Mouse (Mus musculus) telencephalon, adult 2 months (tissue): ENCODE data around the gene Syt1.

Experiments
- DNase-seq: peaks from one replicate; pipeline ENCODE4 v3.0.0-alpha.2; 2011; ENCODE audit warnings: low read depth, low spot score

The Syt1 gene

DNA sequence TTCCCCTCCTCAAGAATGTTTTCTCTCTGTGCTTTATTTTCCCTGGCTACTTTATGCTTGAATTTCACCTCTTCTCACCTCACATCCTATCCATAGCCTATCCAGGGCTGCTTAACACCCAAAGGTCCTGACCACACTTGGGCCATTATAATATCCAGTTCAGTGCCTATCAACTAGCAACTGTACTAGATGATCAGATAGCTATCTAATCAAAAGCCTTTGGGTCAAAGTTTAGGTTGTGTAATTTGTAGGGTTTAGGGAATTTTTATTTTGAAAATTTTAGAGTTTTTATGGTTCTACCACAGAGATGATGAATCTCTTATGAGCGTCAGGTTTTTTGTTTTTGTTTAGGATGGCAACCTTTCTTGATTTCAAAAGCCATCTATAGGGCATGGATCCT, 125.0 kb downstream of the Syt1 start:
- no peak for DNase-seq

DNA sequence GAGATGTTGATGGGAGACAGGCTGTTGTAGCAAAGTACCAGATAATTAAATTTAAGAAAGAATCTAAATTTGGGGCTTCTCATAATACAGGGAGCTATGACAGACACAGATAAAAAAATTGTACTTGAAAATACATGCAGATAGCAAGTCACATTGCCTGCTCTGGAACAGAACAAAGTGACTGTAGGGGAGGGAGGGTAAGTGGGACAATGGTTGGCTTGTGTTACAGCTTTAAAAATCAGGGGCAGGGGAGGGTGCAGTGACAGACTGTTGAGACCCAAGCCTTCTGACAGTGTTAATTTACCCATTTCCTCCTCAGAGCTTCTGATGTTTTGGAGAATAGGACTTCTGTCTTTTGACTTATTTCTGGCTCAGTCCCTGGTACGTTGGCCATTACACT, 126.3 kb downstream of the Syt1 start:
- DNase-seq, result no peak

DNA sequence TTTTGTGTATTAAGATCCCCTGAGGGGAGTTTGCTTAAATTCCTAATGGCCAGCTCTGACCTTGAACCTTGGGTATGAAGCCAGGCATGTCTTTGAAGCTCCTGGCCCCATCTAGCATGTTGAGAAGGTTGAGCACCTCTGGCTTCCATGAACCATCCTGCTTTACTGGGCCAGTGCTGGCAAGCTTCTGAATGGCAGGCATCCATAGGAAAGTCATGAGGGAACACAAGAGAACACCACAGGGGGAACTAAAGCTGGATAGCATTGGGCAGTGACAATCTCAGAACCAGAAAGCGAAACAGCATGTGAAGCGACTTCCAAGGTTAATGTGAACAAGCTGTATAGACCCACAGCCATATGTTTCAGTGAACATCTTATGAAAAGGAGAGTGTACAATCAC, 130.4 kb downstream of the Syt1 start:
- DNase-seq, result no peak

DNA sequence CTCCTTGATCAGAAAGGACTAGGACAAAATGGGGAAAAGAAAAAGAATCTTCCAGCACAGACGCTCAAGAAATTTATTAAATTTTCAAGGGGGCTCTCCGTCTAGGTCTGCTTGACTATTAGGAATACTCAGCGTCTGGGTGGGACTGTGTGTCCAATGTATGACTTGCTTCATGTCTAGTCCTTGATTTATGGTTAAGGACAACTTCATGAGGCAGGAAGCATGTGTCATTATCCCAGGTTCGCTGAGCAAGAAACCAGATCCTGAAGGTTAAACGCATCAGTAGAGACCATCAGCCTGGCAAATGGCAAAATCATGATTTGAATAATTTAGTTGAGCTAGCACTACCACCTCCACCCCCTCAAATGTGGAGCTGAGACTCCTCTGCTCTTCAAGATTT, 135.1 kb downstream of the Syt1 start:
- no peak for DNase-seq

DNA sequence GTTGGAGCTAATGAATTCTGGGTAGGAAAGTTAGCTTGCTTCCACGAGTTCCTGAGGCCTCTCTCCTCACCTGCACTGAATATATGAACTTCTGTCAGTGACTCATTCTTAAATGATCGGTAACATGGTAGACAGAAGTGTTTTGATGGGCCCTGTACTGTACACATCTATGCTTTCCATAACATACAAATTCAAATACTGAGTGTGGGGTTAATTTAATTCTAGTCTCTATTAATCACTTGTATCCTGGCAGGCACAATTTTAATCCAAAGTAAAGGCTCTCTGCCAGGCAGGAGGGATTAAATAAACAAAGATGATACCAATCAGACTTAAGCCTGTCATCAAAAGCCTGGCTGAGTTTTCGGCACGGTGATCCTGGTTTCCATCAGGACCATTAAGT, 136.1 kb downstream of the Syt1 start:
- no peak for DNase-seq

DNA sequence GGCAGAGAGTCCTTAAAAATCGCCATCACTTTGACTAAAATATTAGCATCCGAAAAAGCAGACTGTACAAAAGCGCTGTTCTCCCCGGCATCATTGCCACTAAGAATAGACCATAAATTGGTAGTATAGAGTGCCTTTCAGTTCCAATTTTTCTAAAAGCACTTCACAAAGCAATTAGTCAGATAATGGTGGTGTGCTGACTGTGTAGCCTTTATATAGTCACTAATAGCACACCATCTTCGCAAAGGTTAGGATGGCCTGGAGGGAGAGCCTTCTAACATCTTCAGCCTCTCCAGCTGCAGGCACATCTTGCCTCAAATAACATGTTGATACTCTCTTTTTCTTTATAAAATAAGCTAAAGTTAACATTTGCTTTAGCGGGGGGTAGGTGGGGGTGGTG, 138.4 kb downstream of the Syt1 start:
- DNase-seq, result no peak

DNA sequence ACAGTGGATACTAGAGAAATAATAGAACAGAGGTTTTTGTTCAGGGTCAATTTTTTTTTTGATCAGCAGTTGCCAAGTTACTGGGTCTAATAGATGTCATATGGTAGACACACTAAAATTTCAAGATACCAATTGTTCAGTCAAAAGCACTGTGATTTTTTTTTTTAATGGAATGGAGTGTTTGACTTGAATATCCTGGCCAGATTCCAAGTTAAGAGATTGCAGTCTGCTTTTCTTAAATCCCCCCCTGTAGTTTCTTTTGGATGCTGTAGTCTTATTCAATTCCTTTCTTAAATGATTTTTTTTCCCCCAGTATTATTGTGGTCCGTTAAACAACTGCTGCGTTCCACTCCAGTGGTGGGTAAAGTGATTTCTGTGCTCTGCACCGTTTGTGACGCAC, 140.2 kb downstream of the Syt1 start:
- DNase-seq, result no peak

DNA sequence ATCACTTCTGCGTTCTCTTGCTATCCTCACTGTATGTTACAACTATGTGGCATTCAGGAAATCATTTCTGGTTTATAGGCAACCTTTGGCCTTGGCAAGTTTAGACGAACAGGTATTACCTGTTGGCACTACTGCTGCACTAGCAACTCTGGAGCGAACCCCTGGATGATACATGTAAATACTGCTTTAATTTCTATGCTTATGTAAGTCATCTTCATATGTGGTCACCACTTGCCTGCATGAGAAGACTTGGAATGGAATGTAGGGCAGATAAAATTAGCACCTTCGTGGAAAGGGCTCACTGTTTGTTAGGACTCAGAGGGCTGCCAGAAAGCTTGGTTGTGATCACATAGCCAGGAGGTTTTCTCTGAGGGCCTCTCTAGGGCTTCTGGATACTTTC, 142.6 kb downstream of the Syt1 start:
- DNase-seq, result no peak

DNA sequence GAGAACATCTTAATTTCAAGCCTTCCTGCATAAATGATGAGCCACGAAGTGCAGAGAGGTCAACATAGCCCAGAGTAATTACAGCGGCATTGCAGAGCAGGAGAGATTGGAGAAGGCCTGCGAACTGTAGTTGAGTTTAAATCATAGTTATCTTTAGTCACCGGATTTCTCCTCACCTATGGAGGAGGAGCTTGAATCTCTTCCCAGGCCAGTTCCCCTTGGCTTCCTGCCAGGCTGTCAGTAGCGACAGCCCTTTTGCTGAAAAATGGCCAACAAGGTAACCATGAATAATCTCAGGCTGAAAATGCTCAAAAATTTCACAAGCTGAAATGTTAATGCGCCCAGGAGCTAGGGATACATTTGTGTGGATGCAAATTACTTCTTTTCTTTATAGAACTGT, 143.6 kb downstream of the Syt1 start:
- DNase-seq, result no peak

DNA sequence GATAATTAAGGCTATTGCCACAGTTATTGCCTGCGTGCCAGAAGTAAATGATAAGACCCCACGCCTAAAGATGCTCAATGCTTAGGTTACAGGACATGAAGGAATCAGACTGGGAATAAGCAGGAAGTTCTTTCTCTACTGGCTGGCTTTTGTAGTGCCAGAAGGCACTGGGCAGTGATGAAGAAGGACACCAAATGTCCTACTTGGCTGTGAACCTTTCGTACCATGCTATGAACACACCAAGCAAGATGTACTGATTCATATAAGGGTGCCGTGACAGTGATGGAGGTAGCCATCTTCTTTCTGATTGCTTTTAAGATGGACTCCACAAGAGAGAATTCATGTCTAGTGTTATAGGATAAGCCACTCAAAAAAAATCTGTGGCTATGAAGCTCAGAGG, 145.2 kb downstream of the Syt1 start:
- no peak for DNase-seq

DNA sequence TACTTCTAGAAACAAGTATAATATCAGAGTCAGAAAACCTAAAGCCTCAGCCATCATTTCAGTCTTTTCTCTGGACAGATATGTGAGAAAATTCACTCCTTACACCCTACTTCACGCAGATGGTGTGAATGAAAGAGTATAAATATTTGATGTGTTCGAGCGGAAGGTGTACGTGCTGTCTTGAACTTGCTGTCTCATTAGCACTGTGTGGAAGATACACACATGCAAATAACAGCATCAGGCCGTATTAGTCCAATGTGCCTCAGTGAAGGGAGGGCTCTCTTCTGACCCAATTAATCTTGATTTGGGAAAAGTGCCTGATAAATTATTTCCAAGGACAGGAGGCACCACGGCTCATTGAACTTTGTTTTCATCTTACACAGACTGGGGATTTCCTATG, 154.8 kb downstream of the Syt1 start:
- DNase-seq, result no peak

DNA sequence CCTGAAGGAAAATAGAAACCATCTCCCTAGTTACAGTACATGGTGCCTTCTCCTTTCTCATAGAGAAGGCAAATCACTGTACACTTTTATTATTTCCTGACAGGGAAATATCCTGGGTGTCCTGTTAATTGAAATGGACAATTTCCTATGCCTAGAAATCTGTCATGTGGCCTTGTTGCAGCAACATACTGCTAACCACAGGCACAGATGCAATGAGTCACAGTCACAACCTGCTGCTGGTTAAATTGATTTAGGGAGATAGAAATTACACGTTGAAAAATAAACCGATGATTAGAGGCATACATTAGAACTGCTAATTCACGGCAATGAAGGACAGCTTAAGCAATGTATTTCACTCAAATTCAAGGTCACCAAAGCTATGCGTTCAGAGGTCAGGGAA, 158.0 kb downstream of the Syt1 start:
- DNase-seq, result no peak

DNA sequence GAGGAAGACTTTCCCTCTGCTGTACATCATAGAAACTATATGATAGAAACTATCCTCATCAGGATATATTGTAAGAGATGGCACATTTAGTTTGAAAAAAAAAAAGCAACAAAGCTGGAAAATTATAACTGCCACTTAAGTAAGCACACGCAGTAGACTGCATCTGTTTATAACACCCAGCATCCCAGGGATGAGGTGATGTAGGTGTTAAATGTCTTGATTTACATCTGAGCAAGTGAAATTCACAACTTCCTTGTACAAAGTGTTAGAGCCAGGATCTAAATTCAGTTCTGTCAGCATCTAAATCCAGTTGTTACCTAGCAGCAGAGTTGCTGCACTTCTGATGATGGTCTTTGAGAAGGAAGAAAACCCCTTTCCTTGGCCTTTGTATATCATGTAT, 173.3 kb downstream of the Syt1 start:
- DNase-seq, result peak; percentile 71

DNA sequence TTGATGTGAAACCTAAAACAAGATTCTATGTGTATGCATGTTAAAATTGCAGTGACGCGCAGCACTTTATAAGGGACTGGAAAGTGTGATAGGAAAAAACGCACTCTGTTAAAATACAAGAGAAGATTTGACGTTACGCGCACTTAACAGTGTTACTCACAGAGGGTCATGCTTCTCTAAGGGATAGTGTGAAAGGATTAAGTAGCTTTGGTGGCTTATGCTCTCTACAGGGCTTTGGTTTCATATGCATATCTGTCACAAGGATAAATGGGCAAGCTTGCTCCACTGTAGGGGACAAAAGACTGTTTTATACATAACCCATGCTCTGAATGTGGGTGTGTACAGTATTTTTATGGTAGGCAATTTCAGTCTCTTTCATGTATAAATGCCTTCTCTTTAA, 178.5 kb downstream of the Syt1 start:
- DNase-seq, result no peak

DNA sequence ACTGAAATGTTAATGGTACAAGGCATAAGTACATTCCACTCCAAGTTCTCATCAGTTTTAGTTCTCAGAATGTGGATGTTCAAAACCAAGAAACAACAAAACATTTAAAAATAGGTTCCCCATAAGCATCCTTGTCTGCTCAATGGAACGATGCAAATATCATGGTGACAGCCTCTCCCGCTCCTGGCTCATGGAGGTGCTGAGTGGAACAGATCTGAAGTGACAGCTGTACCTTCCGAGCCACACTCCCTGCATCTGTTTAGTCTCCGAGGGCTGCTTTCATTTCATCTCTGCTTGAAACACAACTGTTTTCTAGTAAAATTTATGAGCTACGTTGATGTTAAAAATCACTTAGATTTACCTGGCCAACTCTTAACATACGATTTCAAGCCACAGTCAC, 179.0 kb downstream of the Syt1 start:
- no peak for DNase-seq

DNA sequence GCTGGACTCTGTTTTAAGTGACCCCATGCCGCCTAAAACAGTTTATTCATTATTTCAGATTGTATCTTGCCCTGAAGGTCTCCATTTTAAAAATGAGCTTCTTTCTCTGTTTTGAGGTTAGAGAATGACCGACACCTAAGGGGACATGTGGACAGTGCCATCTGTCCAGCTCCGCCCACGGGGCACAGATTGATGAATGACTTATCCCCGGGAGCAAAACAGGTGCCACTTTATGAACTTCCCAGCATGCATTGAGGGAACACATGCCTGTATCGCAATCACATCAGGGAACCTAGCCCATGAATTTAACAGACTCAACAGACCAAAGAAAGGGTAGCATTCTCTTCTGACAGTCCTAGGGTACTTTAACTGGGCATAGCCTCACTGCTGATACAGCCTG, 188.5 kb downstream of the Syt1 start:
- DNase-seq, result no peak

DNA sequence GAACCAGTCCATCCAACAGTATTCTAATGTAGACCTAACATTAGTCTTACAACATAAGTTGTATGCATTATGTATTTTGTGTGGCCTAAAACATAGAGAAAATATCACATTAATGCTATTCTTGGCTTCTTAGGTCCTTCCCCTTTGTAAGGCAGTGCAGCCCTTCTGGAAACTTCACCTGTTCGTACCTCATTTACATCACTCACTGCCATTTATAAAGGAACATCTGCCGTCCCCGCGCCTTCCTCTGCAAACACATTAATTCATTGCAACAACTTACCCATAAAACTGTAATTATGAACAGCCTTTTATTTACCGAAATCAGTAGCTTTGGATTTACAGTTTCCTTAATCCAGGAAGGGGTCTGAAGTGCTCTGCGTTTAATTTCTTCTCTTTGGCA, 195.4 kb downstream of the Syt1 start:
- DNase-seq, result no peak

DNA sequence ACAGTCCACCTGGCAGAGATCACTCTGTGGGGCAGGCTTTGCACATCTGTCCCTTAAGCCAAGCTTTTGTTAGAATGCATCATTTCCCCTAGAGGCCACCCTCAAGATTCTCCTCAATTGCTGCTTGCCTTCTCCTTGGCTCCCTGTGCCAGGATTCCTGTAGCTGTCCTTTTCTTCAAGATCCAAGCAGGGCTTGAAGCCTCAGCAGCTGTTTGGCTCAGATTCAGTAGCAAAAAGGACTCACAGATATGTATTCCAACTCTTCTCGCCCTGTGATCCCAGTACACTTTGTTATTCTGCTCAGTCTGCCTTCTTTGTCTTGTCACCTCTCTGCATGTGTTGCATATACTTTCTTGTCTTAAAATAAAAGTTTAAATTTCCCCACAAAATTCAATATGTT, 206.4 kb downstream of the Syt1 start:
- no peak for DNase-seq

DNA sequence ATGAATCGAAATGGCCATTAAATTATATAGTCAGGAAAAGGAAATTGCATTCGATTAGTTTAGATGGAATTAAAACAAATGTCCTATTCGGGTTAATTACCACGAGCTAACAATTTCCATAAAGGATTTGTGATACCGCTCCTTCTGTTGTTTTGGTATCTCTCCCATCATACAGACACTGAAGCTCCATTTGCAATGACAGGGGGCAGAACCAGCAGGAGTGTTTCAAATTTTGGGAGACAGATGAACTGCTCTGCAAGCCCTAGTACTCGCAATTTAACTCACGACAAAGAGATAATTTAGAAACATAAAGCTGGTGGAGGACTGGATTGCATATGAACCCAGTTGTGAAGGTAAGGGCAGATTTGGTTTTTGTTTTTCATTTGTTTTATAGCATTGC, 210.0 kb downstream of the Syt1 start:
- no peak for DNase-seq

DNA sequence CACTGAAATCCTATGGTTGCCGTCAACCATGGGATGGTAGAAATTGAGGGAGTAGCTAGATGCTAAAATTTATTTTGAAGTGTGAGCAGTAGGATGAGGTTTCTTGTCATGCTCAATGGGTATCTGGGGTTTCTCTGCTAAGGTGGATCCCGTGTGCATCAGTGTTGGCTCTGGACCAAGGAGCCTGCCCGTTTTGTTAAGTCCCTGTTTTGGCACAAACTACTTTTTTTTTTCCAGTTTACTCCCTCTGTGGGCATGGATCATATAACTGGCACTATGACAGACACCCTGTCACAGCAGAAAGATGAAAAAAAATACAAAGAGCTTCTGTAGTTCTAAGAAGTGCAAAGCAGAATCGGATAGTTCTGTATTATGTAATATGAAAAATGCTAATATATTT, 212.0 kb downstream of the Syt1 start:
- DNase-seq, result no peak

DNA sequence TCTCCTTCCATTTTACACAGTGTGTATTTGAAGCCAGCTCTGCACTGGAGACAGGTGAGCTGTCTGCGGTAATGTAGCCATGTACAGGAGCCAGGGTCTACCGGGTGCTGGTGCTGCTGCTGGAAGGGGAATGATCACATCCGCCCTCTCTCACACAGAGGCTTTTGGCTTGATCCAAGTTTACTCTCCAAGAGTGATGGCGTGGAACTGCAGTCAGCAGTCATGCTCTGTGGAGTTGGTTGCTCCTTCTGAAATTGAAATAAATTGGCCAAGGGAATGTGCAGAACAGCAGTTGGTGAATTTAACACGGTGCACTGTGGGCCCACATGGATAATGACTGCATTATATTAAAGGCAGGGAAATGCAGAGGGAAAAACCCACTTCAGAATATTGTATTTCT, 228.0 kb downstream of the Syt1 start:
- DNase-seq, result no peak

DNA sequence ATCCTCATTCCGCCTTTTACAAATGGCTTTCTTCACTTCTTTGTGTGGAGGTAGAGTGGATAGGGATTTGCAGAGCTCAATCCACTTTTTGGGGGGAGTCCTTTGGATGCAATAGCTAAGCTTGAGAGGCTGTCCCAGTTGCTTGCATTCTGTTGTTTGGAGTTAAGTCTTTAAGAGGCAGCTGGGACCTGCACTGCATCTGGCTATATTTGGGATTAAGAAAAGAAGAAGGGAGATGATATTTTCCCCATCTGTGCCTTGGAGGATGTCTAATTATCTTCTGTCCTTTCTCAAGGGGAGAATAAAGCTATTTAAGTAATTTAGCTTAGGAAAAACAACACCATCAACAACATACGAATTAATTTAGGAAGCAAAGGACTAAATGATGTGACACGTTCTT, 230.2 kb downstream of the Syt1 start:
- DNase-seq, result peak; percentile 55

DNA sequence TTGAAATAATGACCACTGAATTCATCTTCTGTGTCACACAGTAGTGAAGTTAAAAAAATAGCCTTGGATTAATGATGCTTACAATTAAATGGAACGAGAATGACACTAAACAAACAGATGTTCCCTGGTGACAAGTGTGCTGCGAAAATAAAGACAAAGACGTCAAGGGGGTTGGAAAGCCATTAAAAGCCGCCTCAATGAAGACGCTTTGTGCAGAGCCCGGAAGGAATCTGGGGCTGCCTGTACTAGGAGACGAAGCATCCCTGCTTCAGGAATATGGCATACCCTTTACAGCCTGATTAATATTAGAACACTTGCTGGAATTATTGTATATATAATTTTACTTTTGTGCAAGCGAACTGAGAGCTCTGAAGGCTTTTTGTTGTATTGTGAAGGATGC, 234.0 kb downstream of the Syt1 start:
- DNase-seq, result no peak

DNA sequence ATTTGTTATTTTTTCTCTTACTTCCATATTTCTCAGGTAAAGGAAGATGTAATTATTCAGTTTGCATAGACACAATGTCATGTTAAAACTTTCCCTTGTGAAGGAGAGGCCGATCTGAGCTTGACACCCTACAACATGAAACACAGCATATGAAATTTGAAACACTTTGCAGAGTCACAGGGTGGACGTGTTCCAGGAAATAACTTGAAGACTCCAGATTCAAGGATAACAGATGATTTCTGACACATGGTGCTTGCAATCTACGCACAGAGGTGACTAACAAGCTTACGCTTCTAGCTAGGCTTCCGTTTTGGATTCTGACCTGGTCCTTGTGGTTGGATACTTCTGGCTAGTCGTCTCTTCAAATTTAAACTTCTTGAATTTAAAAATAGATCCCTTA, 239.7 kb downstream of the Syt1 start:
- DNase-seq, result no peak

DNA sequence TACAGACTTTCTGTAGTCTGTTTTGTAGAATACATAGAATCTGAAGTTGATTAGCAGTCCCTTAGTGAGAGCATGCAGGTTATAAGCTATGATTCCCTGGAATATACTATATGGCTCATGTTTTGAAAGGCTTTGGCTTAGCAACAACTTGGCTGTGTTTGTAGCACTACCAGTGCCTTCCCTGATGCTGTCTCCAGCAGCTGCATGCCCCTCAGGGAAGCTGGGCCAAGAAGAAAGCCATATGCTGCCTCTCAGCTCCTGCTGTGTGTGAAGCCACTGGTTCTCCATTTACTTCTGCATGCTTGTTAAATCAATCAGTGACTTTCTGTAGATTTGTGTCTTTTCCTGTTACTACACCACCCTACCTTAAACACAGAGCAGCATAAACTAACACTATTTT, 245.2 kb downstream of the Syt1 start:
- no peak for DNase-seq
